Mouse (Mus musculus) megakaryocyte, embryonic 14.5 days (primary cell): ENCODE measurements around the gene Syne1. TPM values are rescaled to one million over a fixed set of nuclear protein-coding genes. Genes with fewer than 3 reads are reported as not detected.

Experiments
- H3K27me3 ChIP-seq: replicated peaks from 2 replicates; pipeline ENCODE3; 2012; ENCODE audit warnings: inconsistent platforms
- H3K36me3 ChIP-seq: replicated peaks from 2 replicates; pipeline ENCODE3; 2012; ENCODE audit warnings: low read length, inconsistent platforms, mixed read lengths
- H3K4me1 ChIP-seq: 2 replicates; pipeline ENCODE4 v1.6.1; 2012; ENCODE audit warnings: inconsistent platforms
- H3K4me3 ChIP-seq: replicated peaks from 2 replicates; pipeline ENCODE3; 2012; ENCODE audit warnings: moderate library complexity, mild to moderate bottlenecking, inconsistent platforms
- H3K9me3 ChIP-seq: 2 replicates; pipeline ENCODE4 v1.6.1; 2012; ENCODE audit warnings: inconsistent platforms
- FLI1 ChIP-seq: IDR thresholded peaks from 2 replicates; pipeline ENCODE4 v1.6.1; 2012; ENCODE audit warnings: low read length, inconsistent platforms, mixed read lengths
- GATA1 ChIP-seq: IDR thresholded peaks from 3 replicates; pipeline ENCODE4 v1.6.1; 2012; ENCODE audit warnings: mixed read lengths, low read length, inconsistent platforms, borderline replicate concordance
- polyA plus RNA-seq: library from polyadenylated mRNA; stranded (reverse); fragments of >175 nt; gene quantifications from 2 replicates; pipeline ENCODE4 v1.2.3, GENCODE M21; 2012; ENCODE audit warnings: low replicate concordance; ENCODE audit not compliant: insufficient read depth

Syne1 gene
- polyA plus RNA-seq, 1 experiment = 5.3 TPM

GRCm38 (mm10) chr10:5179891-5180290 lies 371.4 kb downstream of the Syne1 start:
- Histone ChIP-seq H3K36me3 (peaks cover 93% of the 10 kb centered on the region), H3K27me3 (no peaks in the 10 kb centered on the region), H3K9me3 (no peaks in the 10 kb centered on the region), H3K4me1 (peaks cover 31% of the 10 kb centered on the region), H3K4me3 (no peak overlapping the region)
- TF ChIP-seq FLI1 = no peak
- no peak for TF ChIP-seq GATA1

- Histone ChIP-seq H3K36me3 (peaks cover 91% of the 10 kb centered on the region), H3K9me3 (no peaks in the 10 kb centered on the region), H3K27me3 (no peaks in the 10 kb centered on the region), H3K4me3 (no peak overlapping the region), H3K4me1 (peaks cover 46% of the 10 kb centered on the region)
- TF ChIP-seq FLI1 (no peak), GATA1 (no peak)
Measured at GRCm38 (mm10) chr10:5177446-5178015, 373.8 kb downstream of the Syne1 start.

GRCm38 (mm10) chr10:5176371-5176770 lies 374.9 kb downstream of the Syne1 start:
- H3K4me3 ChIP-seq = no peak overlapping the region
- H3K36me3 ChIP-seq = peaks cover 91% of the 10 kb centered on the region
- TF ChIP-seq FLI1 (no peak), GATA1 (no peak)
- no peaks in the 10 kb centered on the region for H3K9me3 ChIP-seq
- no peaks in the 10 kb centered on the region for H3K27me3 ChIP-seq
- peaks cover 37% of the 10 kb centered on the region for H3K4me1 ChIP-seq

- Histone ChIP-seq H3K4me1 (peaks cover 53% of the 10 kb centered on the region), H3K36me3 (peaks cover 94% of the 10 kb centered on the region), H3K9me3 (peaks cover 4% of the 10 kb centered on the region; the same call in 1 of the 2 replicates), H3K4me3 (no peak overlapping the region), H3K27me3 (no peaks in the 10 kb centered on the region)
- TF ChIP-seq GATA1 (no peak), FLI1 (no peak)
Measured at GRCm38 (mm10) chr10:5170425-5170824, 380.9 kb downstream of the Syne1 start.

GRCm38 (mm10) chr10:5167481-5167880 lies 383.8 kb downstream of the Syne1 start:
- Histone ChIP-seq H3K4me3 (no peak overlapping the region), H3K27me3 (no peaks in the 10 kb centered on the region), H3K36me3 (peaks cover 86% of the 10 kb centered on the region), H3K4me1 (peaks cover 66% of the 10 kb centered on the region), H3K9me3 (peaks cover 4% of the 10 kb centered on the region; the same call in 1 of the 2 replicates)
- no peak for TF ChIP-seq GATA1
- TF ChIP-seq FLI1 = no peak

GRCm38 (mm10) chr10:5165439-5165838 lies 385.8 kb downstream of the Syne1 start:
- TF ChIP-seq GATA1 (no peak), FLI1 (no peak)
- Histone ChIP-seq H3K9me3 (peaks cover under 1% of the 10 kb centered on the region; the same call in 1 of the 2 replicates), H3K27me3 (no peaks in the 10 kb centered on the region), H3K4me1 (peaks cover 76% of the 10 kb centered on the region), H3K4me3 (no peak overlapping the region), H3K36me3 (peaks cover 87% of the 10 kb centered on the region)

- Histone ChIP-seq H3K36me3 (peaks cover 87% of the 10 kb centered on the region), H3K27me3 (no peaks in the 10 kb centered on the region)
- TF ChIP-seq FLI1 (no peak), GATA1 (no peak)
Measured at GRCm38 (mm10) chr10:5163770-5164169, 387.5 kb downstream of the Syne1 start.

GRCm38 (mm10) chr10:5163286-5163685 lies 388.0 kb downstream of the Syne1 start:
- H3K9me3 ChIP-seq = no peaks in the 10 kb centered on the region
- H3K27me3 ChIP-seq = no peaks in the 10 kb centered on the region
- H3K4me1 ChIP-seq = peaks cover 70% of the 10 kb centered on the region
- peak overlapping the region; percentile 43 for H3K4me3 ChIP-seq
- peaks cover 86% of the 10 kb centered on the region for H3K36me3 ChIP-seq
- TF ChIP-seq FLI1 (no peak), GATA1 (no peak)

More at GRCm38 (mm10) chr10:5163770-5164169, 387.5 kb downstream of the Syne1 start:
- Histone ChIP-seq H3K4me1 (peaks cover 72% of the 10 kb centered on the region), H3K4me3 (peak overlapping the region; percentile 39), H3K9me3 (no peaks in the 10 kb centered on the region)

- Histone ChIP-seq H3K4me3 (no peak overlapping the region), H3K27me3 (no peaks in the 10 kb centered on the region), H3K4me1 (peaks cover 62% of the 10 kb centered on the region), H3K9me3 (no peaks in the 10 kb centered on the region), H3K36me3 (peaks cover 79% of the 10 kb centered on the region)
- TF ChIP-seq GATA1 = no peak
- no peak for TF ChIP-seq FLI1
Measured at GRCm38 (mm10) chr10:5161394-5161872, 389.8 kb downstream of the Syne1 start.

GRCm38 (mm10) chr10:5159679-5160078 lies 391.6 kb downstream of the Syne1 start:
- Histone ChIP-seq H3K9me3 (no peaks in the 10 kb centered on the region), H3K4me1 (peaks cover 57% of the 10 kb centered on the region), H3K27me3 (no peaks in the 10 kb centered on the region), H3K4me3 (no peak overlapping the region), H3K36me3 (peaks cover 85% of the 10 kb centered on the region)
- TF ChIP-seq FLI1 = no peak
- TF ChIP-seq GATA1 = no peak
